Mouse (Mus musculus) heart, postnatal 0 days (tissue): Measurements from ENCODE around the gene Runx2.

Experiments used
- CTCF ChIP-seq: IDR thresholded peaks from 2 replicates; pipeline ENCODE4 v1.5.1; 2016; ENCODE audit warnings: antibody characterized with exemption, control low read depth, low read depth
- EP300 ChIP-seq: IDR thresholded peaks from 2 replicates; pipeline ENCODE4 v1.6.1; 2016; ENCODE audit warnings: antibody characterized with exemption, low read depth

GRCm38 (mm10) chr17:44685514-44685913, 129.1 kb downstream of the Runx2 start:
- TF ChIP-seq CTCF (no peak), EP300 (no peak)
